Mouse (Mus musculus) urinary bladder, adult 18-20 months (tissue): ENCODE data around the gene Dennd6a.

Experiments
- DNase-seq, 2 experiments: peaks; one replicate each; pipeline ENCODE4 v3.0.0; 2022; ENCODE audit warnings: low spot score in 2 of 2, mixed read lengths in 2 of 2

Gene Dennd6a

DNA sequence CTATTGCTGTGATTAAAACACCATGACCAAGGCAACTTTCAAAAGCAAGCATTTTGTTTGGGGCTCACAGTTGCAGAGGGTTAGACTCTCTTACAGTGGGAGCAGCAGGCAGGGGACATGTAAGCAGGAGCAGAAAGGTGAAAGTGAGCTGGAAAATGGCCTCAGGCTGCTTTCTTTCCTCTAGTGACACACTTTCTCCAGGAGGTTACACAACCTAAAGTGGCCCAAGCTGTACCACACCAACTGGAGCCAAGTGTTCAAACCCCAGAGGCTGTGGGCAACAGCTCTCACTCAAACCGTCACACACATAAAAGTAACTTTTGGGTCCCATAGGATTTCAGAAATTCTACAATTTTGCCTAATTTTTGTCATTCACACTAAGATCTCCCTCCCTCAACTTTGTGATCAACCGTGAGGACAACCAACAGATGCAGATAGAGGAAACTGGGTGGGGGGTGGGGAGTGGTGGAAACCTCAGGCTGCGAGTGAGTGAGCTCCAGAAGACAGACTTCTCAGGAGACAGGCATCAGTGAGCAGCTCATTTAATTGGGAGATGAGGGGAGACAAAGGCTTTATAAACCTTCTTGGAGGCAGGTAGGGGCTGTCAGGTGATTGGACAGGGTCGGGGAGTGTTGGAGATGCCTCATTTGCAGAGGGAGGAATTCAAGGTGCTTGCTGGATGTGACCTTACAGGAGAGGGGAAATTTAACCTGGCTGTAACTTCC lies 1.5 kb upstream of the Dennd6a start:
- no peak for DNase-seq

GRCm38 (mm10) chr14:26576255-26576780 lies 2.7 kb downstream of the Dennd6a start:
- DNase-seq, result no peak

- DNase-seq, result no peak
Observed at GRCm38 (mm10) chr14:26578791-26579191, 5.1 kb downstream of the Dennd6a start.

DNA sequence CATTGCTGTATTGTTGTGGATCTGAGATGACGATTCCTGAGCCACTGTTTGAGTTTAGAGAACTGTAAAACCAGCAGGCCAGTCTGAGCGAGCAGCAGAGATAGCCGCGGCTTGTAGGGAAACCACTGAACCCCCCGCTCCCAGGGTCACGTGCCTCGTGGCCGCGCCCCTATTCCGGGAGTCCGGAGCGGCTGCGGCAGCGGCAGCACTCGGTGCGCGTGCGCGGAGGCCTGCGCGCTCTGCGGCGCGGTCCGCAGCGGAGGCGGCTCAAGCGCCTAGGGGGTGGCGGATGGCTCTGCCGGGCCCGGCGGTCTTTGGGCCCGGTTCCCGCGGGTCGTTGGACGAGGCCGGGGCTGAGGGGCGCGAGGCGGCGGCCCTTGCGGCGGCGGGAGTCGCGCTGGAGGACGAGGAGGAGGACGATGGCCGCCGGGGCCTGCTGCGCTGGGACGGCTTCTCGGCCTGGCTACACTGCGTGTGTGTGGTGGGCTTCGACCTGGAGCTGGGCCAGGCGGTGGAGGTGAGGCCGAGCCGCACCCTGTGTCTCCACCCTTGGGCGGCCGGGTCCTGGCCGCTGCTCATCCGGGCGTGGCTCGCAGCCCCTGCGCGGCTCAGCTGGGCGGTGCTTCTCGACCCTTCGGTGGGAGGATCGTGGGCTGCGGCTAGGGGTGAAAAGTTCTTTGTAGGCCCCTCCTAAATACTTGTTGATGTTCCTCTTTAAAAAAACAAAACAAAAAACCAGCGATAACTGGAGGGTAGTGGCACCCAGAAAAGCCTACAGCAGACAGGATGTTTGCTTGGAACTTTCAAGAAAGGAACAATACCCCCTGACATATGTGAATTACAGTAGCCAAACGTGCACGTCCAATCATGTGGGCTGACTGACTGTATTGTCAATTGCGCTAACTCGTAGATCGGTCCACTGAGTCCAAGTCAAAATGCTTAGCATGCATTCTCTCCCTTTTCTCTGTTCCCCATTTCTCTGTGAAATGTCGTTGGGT lies 6.0 kb downstream of the Dennd6a start:
- peak; percentile 80 to 87 for DNase-seq

DNA sequence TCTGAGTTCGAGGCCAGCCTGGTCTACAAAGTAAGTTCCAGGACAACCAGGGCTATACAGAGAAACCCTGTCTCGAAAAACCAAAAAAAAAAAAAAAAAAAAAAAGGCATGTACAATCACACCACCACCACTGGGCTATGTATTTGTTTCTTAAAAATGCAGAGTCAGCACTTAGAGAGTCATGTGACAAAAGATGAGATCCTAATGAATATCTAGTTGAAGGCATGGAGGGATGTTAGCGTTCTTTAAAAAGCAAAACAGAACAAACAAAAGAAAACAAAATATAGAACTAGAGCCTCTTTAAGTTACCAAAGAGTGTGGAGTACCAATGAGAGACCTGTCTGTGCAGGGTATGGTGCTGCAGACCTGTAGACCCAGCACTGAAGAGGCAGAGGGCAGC lies 10.0 kb downstream of the Dennd6a start:
- DNase-seq, result no peak

- no peak for DNase-seq
Observed at GRCm38 (mm10) chr14:26587116-26587515, 13.5 kb downstream of the Dennd6a start.

- no peak for DNase-seq
Observed at GRCm38 (mm10) chr14:26591353-26591752, 17.7 kb downstream of the Dennd6a start.

DNA sequence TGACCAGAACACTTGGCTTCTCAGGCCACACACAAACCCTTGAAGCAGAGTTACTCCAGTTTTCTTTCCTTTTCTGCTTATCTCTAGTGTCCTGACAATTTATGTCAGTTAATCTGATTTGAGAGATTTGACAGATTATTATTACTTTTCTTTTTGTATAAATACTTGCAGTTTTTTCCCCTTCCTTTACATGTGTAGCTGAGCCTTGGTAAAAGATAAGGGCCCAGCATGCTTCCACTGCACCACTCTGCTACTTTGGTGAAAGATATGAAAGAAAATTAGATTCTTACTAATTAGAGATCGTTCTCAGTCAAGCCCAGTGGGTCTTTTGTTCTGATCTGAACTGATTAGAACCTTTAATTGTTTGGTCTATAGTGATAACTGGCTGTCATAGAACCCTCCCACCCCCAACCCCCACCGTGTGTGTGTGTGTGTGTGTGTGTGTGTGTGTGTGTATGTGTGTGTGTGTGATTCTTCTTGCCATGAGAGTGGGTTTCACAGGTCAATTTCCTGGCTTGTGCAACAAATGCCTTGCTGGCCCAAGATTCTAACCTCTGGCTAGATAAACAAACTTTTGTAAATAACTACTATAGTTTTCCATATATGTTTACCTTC lies 19.7 kb downstream of the Dennd6a start:
- no peak for DNase-seq

- no peak for DNase-seq
Observed at GRCm38 (mm10) chr14:26595167-26595566, 21.5 kb downstream of the Dennd6a start.

GRCm38 (mm10) chr14:26595695-26596365 lies 22.2 kb downstream of the Dennd6a start:
- no peak for DNase-seq

GRCm38 (mm10) chr14:26605354-26605753 lies 31.7 kb downstream of the Dennd6a start:
- no peak for DNase-seq

DNA sequence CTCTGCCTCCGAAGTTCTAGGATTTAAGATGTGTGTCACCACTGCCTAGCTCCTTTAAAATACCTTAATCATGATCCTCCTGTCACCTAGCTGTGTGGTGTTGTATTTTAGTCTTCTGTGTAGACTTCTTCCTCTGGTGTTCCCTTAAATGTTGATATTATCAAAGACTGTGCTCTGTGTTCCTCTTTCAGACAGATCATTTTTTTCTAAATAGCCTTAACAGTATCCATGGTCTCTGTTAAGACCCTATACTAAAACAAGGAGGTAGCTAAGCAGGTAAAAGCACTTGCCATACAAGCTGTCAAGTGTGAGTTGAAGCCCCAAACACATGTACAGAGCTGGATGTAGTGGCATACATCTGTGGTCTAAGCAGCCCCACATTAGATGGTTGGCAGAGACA lies 36.0 kb downstream of the Dennd6a start:
- no peak for DNase-seq

- no peak for DNase-seq
Observed at GRCm38 (mm10) chr14:26610689-26611088, 37.0 kb downstream of the Dennd6a start.

- no peak for DNase-seq
Observed at GRCm38 (mm10) chr14:26625301-26625700, 51.6 kb downstream of the Dennd6a start.

- no peak for DNase-seq
Observed at GRCm38 (mm10) chr14:26626605-26627140, 53.0 kb downstream of the Dennd6a start.

GRCm38 (mm10) chr14:26637025-26637850 lies 63.6 kb downstream of the Dennd6a start:
- peak in 1 of 2 experiments; percentile 11 for DNase-seq

DNA sequence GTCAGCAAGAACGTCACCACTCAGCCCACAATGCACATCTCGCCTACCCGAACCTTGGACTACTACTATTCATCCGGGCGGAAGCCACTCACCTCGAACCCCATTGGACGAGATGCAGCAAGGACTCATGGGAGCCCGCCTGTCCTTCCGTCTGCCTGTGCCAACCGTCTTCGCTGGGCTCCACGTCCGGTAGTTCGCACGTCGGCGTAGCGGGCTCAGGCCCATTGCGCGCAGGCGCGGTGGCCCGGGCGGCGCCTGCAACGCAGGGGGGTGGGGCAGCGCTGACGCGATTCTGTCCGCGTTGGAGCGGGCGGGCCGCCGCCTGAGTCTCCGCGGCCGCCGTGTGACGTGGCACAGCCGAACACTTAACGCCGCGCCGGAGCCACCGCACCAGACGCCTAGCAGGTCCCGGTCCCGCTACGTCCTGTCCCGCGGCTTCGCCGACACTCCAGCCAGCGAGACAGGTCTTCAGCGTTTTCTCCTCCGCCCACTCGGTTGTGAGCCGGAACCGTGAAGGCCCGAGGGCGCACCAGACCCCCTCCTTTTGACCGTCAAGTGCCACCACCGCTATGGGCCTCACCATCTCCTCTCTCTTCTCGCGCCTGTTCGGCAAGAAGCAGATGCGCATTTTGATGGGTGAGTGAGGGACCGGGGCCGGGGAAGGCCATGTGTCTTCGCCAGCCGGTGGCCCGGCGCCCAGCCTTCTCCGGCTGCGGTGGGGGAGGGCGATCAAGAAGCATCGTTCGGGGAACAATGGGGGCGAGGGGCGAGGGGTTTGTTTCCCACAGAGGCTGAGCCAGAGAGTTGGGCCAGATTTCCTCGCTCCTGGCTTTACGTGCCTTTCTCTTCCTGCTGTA lies 64.4 kb downstream of the Dennd6a start, which contains the start of gene Arf4:
Arf4 (plus strand) TSS at position 224 of the 857 bp plus-strand sequence.
- peak; percentile 89 to 97 for DNase-seq

GRCm38 (mm10) chr14:26638708-26639084 lies 65.0 kb downstream of the Dennd6a start:
- peak; percentile 51 to 68 for DNase-seq

DNA sequence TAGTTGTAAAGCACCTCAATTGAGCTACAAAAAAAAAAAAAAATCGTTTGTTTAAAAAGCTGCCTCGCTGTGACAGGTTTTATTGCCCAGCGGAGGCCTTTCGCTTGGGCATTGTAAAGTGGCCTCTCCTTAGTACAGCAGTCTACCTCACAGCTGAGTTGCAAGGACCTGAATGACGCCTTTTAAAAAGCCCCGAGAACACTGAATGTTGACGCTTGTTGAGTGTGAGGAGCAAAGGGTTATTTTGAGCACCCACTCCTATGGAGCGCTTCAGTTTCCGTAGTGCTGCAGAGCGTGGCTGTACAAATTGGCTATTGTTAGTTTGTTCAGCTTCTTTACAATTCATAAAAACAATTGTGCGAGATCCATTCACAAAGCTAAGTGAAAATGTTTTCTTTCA lies 65.6 kb downstream of the Dennd6a start:
- no peak for DNase-seq
